In the genomic region with DNA sequence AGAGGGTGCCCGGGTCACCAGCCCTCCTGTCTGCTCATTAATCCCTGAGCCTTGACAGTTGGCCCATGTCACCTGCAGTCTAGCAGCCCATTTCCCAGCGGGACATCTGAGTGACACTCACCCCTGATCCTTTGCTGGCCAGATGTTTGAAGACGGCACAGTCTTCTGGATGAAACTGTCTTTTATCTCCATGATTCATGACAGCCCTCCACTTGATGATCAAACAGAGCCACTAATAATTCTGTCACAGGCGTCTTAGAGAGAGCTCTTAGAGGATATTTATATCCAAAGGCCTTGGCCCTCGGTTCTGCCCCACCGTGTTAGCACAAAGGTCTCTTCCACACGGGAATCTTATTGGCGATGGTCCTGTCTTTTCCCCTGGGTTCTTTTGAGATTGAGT, we compare ENCODE assay signal across 23 mouse cellular contexts.
A peak's percentile ranks its signal among the peaks of the same experiment; 100 is the strongest.
DNase-seq lines count a peak whose midpoint lies in the region; ATAC-seq and TF ChIP-seq lines count a peak whose summit lies in the region.
"Had no signal": no experiment of that assay in that cellular context is flagged by ENCODE, and none has a peak within 500 bp of the region (broad histone marks: within the 10 kb centered on the region; RNA-seq: fewer than 3 reads in every experiment).

No protein-coding gene starts in this region.

- H3K4me3 ChIP-seq in heart, embryonic 13.5 days = no peak overlapping the region
- no peak overlapping the region for H3K4me3 ChIP-seq in heart, embryonic 12.5 days
- no peak overlapping the region for H3K4me3 ChIP-seq in midbrain, embryonic 16.5 days (ENCODE audit: low read depth, low read length)
- H3K4me3 ChIP-seq in midbrain, embryonic 14.5 days (replicated peaks; ENCODE audit: low read depth, low read length) = no peak overlapping the region
- no peak overlapping the region for H3K4me3 ChIP-seq in cerebellum, adult 2 months (replicated peaks; ENCODE audit: insufficient read depth, low read depth, low read length)
- H3K4me3 ChIP-seq: forebrain, embryonic 10.5 days; heart, embryonic 10.5 days; hindbrain, embryonic 15.5 days; midbrain, embryonic 13.5 days had no signal

- H3K4me2 ChIP-seq in heart, embryonic 13.5 days = peak overlapping the region; percentile 26
- no peak overlapping the region for H3K4me2 ChIP-seq in heart, embryonic 12.5 days
- H3K4me2 ChIP-seq in midbrain, embryonic 16.5 days (ENCODE audit: low read length) = no peak overlapping the region
- no peak overlapping the region for H3K4me2 ChIP-seq in midbrain, embryonic 14.5 days (ENCODE audit: low read length)
- H3K4me2 ChIP-seq: hindbrain, embryonic 15.5 days; liver, embryonic 11.5 days; lung, embryonic 14.5 days; midbrain, embryonic 13.5 days had no signal

- no peak for TF ChIP-seq POLR2A in cerebellum, adult 2 months (IDR thresholded peaks at IDR 0.05; ENCODE audit: borderline replicate concordance, insufficient read depth, low read length)

- no peaks in the 10 kb centered on the region for H3K9me3 ChIP-seq in heart, embryonic 13.5 days
- no peaks in the 10 kb centered on the region for H3K9me3 ChIP-seq in heart, embryonic 12.5 days (replicated peaks)
- H3K9me3 ChIP-seq in midbrain, embryonic 16.5 days (replicated peaks; ENCODE audit: control insufficient read depth, low read length, poor library complexity, severe bottlenecking) = no peaks in the 10 kb centered on the region
- no peaks in the 10 kb centered on the region for H3K9me3 ChIP-seq in midbrain, embryonic 14.5 days (ENCODE audit: control insufficient read depth, low read length)
- H3K9me3 ChIP-seq: forebrain, embryonic 10.5 days; heart, embryonic 10.5 days; hindbrain, embryonic 15.5 days; midbrain, embryonic 13.5 days had no signal

- no peaks in the 10 kb centered on the region for H3K36me3 ChIP-seq in heart, embryonic 13.5 days
- H3K36me3 ChIP-seq in heart, embryonic 12.5 days = no peaks in the 10 kb centered on the region
- no peaks in the 10 kb centered on the region for H3K36me3 ChIP-seq in midbrain, embryonic 16.5 days (ENCODE audit: control insufficient read depth, insufficient read depth, low read length)
- no peaks in the 10 kb centered on the region for H3K36me3 ChIP-seq in midbrain, embryonic 14.5 days (ENCODE audit: control insufficient read depth, insufficient read depth, low read length)
- H3K36me3 ChIP-seq: forebrain, embryonic 10.5 days; heart, embryonic 10.5 days; hindbrain, embryonic 15.5 days; midbrain, embryonic 13.5 days had no signal

- WGBS in heart, embryonic 13.5 days = 26% methylated on average over 8 of the region's 8 CpGs
- WGBS in heart, embryonic 12.5 days = 23% methylated on average over 8 of the region's 8 CpGs
- WGBS in midbrain, embryonic 16.5 days = 38% methylated on average over 8 of the region's 8 CpGs
- 33% methylated on average over 8 of the region's 8 CpGs for WGBS in midbrain, embryonic 14.5 days
- 43% methylated on average over 8 of the region's 8 CpGs for WGBS in cerebellum, adult 2 months

- H3K27ac ChIP-seq in heart, embryonic 13.5 days (replicated peaks) = no peak overlapping the region
- no peak overlapping the region for H3K27ac ChIP-seq in heart, embryonic 12.5 days (ENCODE audit: poor library complexity, severe bottlenecking)
- H3K27ac ChIP-seq in midbrain, embryonic 16.5 days (ENCODE audit: low read length) = no peak overlapping the region
- H3K27ac ChIP-seq in midbrain, embryonic 14.5 days (replicated peaks; ENCODE audit: low read depth, low read length) = no peak overlapping the region
- no peak overlapping the region for H3K27ac ChIP-seq in cerebellum, adult 2 months (ENCODE audit: insufficient read depth, low read length)
- H3K27ac ChIP-seq: forebrain, embryonic 10.5 days; heart, embryonic 10.5 days; hindbrain, embryonic 15.5 days; midbrain, embryonic 13.5 days; stomach, postnatal 0 days had no signal

- ATAC-seq in heart, embryonic 13.5 days (ENCODE audit: extremely low read depth, insufficient number of reproducible peaks, low FRiP score, low TSS enrichment) = no peak
- ATAC-seq in heart, embryonic 12.5 days (ENCODE audit: insufficient number of reproducible peaks, low FRiP score) = no peak
- peak; percentile 48; the same call in 1 of the 2 replicates for ATAC-seq in midbrain, embryonic 16.5 days
- no peak for ATAC-seq in midbrain, embryonic 14.5 days (ENCODE audit: low FRiP score, low TSS enrichment)
- ATAC-seq: intestine, postnatal 0 days; midbrain, embryonic 13.5 days had no signal

- no peak overlapping the region for H3K9ac ChIP-seq in heart, embryonic 13.5 days
- H3K9ac ChIP-seq in heart, embryonic 12.5 days = no peak overlapping the region
- H3K9ac ChIP-seq in midbrain, embryonic 16.5 days (ENCODE audit: low read depth, low read length) = no peak overlapping the region
- no peak overlapping the region for H3K9ac ChIP-seq in midbrain, embryonic 14.5 days (replicated peaks; ENCODE audit: low read length)
- H3K9ac ChIP-seq: hindbrain, embryonic 15.5 days; lung, embryonic 14.5 days; midbrain, embryonic 13.5 days had no signal

- no peak for TF ChIP-seq CTCF in cerebellum, adult 2 months (IDR thresholded peaks at IDR 0.05; ENCODE audit: borderline replicate concordance, insufficient read depth, low read depth, low read length)

- peaks cover 8% of the 10 kb centered on the region for H3K4me1 ChIP-seq in heart, embryonic 13.5 days
- peaks cover 5% of the 10 kb centered on the region; the same call in 1 of the 2 replicates for H3K4me1 ChIP-seq in heart, embryonic 12.5 days (replicated peaks)
- H3K4me1 ChIP-seq in midbrain, embryonic 16.5 days (ENCODE audit: control insufficient read depth, insufficient read depth, low read length) = no peaks in the 10 kb centered on the region; the same call in 1 of the 2 replicates
- no peaks in the 10 kb centered on the region for H3K4me1 ChIP-seq in midbrain, embryonic 14.5 days (ENCODE audit: control insufficient read depth, insufficient read depth, low read length)
- no peaks in the 10 kb centered on the region for H3K4me1 ChIP-seq in cerebellum, adult 2 months (ENCODE audit: control insufficient read depth, insufficient read depth, low read length)
- H3K4me1 ChIP-seq: forebrain, embryonic 10.5 days; hindbrain, embryonic 15.5 days had no signal

- no peaks in the 10 kb centered on the region for H3K27me3 ChIP-seq in heart, embryonic 13.5 days (replicated peaks)
- no peaks in the 10 kb centered on the region for H3K27me3 ChIP-seq in heart, embryonic 12.5 days (replicated peaks)
- H3K27me3 ChIP-seq in midbrain, embryonic 16.5 days (ENCODE audit: control insufficient read depth, insufficient read depth, low read depth, low read length) = no peaks in the 10 kb centered on the region
- H3K27me3 ChIP-seq in midbrain, embryonic 14.5 days (ENCODE audit: control insufficient read depth, insufficient read depth, low read length) = no peaks in the 10 kb centered on the region
- no peaks in the 10 kb centered on the region for H3K27me3 ChIP-seq in cerebellum, adult 2 months (ENCODE audit: control insufficient read depth, insufficient read depth, low read length)
- H3K27me3 ChIP-seq: hindbrain, embryonic 15.5 days; midbrain, embryonic 13.5 days had no signal

- DNase-seq in midbrain, embryonic 14.5 days = no peak
- DNase-seq in embryo, embryonic 11 days = peak; percentile 60
- DNase-seq in cerebellum, adult 2 months = no peak
- no peak for DNase-seq in gastrocnemius, adult 18-20 months (ENCODE audit: low spot score)
- DNase-seq in frontal cortex, adult 2 months (ENCODE audit: extremely low spot score in 1 of 2, low spot score in 1 of 2) = no peak
- DNase-seq: cerebellum, adult 11 months; gastrocnemius, postnatal 14 days; heart, postnatal 36 days; left cerebral cortex, postnatal 4 days; lung, embryonic 14.5 days; lung, postnatal 4 days; right cerebral cortex, postnatal 25 days; thymus, postnatal 25 days had no signal
